Mouse (Mus musculus) frontal cortex, postnatal 36 days (tissue): Measurements from ENCODE around the gene 1700013G24Rik.

ENCODE experiments used
- DNase-seq, 2 experiments: peaks; one replicate each; pipeline ENCODE4 v3.0.0; 2022; ENCODE audit warnings: low spot score in 2 of 2

1700013G24Rik gene

DNA sequence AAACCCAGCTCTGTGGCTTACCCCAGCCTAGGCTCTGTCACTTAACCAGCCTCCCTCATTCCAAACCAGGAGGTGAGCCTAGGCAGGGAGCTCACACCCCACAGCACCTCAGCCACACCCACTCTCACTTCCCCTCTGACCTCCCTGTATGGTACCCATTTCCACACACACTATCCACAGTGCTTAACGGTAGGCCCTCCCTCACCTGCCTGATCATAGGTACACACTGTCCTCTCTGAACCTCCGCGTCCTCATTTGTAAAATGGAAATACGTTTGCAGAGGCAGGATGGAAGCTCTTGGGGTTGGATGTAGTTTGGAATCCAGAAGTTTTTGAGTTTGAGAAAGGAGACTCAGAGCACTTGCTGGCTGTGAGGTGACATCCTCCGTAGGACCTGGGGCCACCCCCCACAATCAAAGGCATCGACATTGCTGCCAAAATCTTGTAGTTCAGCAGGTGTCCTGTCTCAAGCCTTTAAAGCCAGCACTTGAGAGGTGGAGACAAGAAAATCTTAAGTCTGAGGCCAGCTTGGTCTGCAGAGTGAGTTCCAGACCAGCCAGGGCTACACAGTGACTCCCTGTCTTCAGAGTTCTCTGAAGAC is 42.5 kb downstream of the 1700013G24Rik start:
- no peak for DNase-seq

DNA sequence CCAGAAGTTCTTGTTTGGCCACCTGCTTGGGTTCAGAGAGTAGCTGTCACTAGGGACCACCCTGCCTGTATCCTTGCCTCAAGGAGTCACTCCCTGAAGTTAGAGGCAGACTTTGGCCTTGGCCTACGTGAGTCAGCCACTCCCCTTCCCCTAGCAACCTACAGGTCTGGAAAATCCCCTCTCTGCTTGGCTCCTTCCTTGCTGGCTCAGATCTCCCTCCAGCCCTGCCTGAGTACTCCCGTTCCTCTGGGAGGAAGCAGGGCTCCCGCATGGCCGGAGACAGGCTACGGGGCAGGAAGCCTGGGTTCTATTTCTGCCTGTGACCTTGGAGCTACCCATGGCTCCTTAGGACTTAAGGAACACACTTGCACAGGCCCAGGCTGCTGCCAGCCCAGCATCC is 44.3 kb downstream of the 1700013G24Rik start:
- DNase-seq = no peak

DNA sequence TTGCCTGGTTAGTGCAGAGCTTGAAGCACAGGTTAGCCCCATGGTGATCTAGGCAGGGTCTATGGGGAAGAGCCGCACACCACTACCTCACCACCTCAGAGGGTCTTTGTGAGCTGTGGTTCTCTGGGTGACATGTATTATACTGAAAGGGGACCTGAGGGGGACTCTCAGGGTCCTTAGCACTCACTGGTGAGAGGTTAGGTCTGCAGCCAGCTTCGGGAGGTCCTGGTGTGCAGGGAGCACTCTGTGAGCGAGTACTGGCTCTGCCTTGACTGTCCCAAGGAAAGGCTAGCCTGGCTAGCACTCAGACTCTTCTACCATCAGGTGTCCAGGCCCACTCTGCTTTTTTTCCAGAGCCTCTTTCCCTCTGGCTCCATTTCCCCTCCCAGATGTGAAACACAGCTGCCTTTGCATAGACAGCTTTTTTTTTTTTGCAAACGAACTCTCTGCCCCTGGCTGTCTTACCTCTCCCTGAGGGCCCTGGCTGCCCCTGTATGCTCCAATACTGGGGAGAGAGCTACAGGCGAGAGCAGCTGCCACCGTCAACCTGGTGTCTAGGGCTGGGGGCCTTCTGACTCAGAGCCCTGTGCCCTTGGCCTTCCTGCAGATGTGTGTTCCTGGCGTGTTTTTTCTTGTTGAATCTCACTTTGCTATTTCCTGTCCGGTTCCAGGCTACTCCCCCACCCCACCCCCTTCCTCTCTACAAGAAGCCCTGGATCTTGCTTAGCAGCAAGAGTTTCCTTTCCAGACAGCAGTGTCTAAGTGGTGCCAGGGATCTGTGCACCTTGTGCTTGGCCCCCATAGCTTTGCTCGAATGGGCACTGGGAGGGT is 45.0 kb downstream of the 1700013G24Rik start:
- DNase-seq = no peak

DNA sequence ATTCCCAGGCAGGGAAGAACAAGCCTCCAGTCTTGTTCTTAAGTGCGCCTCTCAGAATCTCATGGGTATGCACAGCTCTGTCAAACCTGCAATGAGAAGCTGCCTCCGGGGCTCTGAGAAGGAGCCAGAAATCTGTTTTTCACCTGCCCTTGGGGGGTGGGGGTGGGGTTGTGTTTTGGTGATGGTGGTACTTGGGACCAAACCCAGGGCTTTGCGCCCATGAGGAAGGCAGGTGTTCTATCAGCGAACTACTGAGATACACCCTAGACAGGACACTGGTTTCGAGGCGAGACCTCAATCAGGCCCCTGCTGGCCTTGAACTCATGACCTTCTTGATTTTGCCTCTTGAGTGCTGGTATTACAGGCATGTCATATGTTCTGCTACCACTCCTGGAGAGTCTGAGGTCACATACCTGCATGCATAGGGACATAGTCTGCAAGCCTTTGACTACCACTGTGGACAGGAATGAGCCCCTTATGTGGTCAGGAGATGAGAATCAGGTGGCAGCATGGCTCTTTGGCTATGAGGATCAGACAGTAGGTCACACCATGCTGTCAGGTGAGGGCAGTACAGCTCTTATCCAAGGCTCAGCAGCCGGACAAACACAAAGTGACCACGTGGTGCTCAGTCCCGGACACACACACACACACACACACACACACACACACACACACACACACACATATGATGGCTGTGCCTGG is 45.9 kb downstream of the 1700013G24Rik start:
- DNase-seq = no peak

DNA sequence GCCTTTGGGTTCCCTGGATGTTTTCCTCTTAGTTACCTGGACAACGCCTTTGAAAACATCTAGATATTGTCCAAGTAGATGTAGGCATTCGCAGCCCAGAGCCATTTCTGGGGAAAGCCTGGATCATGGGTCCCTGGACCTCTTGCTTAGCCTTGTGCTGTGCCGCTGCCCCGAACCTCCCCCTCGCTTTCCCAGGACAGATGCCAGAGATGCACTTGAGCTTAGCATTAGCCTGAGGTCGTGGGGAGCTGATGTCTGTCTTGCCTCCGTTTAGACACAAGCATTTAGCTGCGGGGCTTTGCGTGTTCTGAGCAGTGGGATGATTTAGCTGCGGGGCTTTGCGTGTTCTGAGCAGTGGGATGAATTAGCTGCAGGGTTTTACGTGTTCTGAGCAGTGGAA is 47.1 kb downstream of the 1700013G24Rik start:
- DNase-seq = no peak

DNA sequence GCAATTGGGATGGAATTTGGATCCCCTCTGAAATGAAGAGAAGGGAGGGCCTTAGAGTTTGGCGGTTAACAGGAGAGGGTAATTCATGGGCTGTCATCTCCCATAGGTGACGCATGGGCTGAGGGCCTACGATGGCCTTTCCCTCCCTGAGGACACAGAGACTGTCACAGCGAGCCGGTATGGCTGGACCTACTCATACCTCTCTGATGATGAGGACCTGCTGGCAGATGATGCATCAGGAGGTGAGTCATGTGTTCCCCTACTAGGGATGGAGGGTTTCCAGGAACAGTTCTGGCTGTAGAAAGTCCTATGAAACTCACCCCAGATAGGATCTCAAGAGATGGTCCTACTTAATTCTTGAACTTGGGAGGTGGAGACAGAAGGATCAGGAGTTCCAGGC is 47.9 kb downstream of the 1700013G24Rik start:
- no peak for DNase-seq

DNA sequence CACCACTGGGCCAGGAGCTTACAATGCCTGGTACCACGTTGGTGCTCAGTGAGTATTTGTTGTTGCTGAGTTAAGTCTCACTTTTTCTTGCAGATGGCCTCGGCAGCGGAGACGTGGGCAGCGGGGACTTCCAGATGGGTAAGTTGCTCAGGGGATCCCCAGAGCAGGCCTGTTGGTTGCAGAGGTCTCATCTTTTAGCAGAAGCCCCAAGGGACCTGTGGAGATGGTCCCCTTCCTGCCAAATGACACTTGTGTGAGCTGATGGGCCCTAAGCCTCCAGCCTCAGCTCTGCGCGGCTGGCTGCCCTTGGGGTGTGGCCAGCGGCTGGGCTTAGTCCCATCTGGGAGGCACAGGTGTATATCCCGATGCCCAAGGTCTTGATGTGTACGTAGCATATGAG is 49.1 kb downstream of the 1700013G24Rik start:
- DNase-seq = no peak

DNA sequence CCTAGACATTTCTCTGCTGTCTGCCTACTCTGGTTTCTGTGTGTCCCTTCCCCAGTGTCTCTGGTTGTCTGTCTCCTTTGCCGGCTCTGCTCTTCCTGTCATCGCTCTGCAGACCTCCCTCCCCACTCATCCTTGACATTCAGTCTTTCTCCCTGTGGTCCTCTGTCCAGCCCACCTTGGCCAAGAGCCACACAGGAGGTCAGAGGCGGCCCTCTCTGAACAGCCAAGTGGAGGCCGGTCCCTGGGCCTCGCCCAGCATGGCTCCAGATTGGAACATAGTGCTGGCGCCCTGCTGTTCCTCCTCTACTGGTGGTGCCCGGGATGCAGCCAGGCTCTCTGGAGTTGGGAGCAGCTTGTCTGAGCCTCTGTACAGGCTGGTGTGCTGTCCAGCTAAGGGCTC is 49.7 kb downstream of the 1700013G24Rik start:
- DNase-seq = no peak

DNA sequence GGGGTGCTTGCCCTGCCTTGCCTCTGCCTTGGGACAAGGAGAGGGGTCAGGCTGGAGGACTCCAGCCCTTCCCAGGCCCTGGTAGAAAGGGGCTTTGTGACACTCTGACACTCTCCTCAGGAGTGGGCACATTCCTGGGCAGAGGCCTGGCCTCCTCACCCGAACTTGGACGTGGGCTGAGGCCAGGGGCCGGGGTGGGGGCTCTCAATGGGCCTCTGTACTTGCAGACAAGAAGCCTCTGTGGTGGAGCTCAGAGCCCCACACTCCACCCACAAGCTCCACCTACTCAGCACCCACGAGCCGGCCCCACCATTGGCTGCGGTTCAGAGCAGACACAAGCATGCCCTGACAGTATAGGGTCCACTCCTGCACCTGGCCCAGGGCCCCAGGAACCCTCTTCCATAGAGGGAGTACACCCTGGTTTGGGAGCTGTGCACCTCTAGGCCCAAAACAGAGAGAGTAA is 50.5 kb downstream of the 1700013G24Rik start:
- DNase-seq = peak in 1 of 2 experiments; percentile 10
